Mouse (Mus musculus): Measurements from ENCODE around the gene Zfp617. TPM values are rescaled to one million over a fixed set of nuclear protein-coding genes. Genes with fewer than 3 reads are reported as not detected.
"Not testable (repeated sequence)": the region's sequence is repeated elsewhere in the genome, so short reads cannot be mapped to it uniquely, and the experiment has no call there.

Gene Zfp617
- polyA plus RNA-seq, 1 experiment = 0.69 TPM

DNA sequence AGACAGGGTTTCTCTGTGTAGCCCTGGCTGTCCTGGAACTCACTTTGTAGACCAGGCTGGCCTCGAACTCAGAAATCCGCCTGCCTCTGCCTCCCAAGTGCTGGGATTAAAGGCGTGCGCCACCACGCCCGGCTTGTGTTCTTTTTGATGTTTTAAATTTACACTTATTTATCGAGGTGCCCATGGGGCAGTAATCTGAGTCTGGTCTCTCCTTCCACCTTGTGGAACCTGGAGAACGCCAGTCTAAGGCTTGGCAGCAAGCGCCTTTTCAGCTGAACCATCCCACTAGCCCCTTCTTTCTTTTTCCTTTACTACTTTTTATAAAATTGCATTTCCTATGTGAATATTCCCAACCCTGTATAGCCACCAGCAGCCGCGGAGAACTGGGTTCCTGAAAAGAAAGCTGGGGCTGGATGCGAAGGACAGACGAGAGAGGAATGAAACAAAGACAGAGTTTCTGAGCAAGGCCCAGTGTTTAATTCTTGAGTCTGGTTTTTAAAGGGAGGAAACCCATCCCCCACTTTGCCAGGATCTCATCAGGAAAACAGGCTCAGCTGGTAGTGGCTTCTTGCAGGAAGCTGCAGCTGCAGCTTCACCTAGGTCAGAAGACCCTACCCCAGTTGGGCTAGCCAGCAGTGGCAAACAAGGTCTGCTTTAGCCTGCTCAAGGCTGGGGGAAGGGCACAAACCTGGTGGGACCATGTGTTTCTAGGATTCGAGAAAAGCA is 43.2 kb downstream of the Zfp617 start:
- Histone ChIP-seq H3K4me1 (peaks cover 32% of the 10 kb centered on the region), H3K4me3 (replicated peaks) (peak overlapping the region; percentile 99), H3K27me3 (replicated peaks) (no peaks in the 10 kb centered on the region), H3K9me3 (0 out of 2 replicates have a peak, but pooled peaks cover 5% of the 10 kb centered on the region), H3K36me3 (replicated peaks; ENCODE audit: low read length) (peaks cover 19% of the 10 kb centered on the region)
- TF ChIP-seq FLI1 (IDR thresholded peaks at IDR 0.05; ENCODE audit: low read length) (no peak), GATA1 (IDR thresholded peaks at IDR 0.05; ENCODE audit: borderline replicate concordance, low read length) (no peak)

DNA sequence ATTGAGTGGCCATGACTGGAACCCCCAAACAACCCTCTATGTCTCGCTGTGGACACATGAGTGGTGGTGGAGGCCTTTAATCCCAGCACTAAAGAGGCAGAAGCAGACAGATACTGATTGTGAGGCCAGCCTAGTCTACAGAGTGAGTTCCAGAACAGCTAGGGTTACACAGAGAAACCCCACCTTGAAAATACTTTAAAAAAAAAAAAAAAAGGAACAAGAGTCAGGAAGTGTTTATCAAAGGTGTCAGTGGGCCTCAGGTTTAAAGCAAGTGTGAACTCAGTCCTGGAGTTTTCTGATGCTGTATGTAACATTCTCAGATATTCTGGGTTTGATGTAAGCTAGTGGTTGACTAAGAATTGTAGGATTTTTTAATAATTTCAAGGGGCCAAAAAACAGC is 44.1 kb downstream of the Zfp617 start:
- Histone ChIP-seq H3K36me3 (replicated peaks; ENCODE audit: low read length) (peaks cover 19% of the 10 kb centered on the region), H3K27me3 (replicated peaks) (no peaks in the 10 kb centered on the region), H3K4me1 (peaks cover 32% of the 10 kb centered on the region), H3K4me3 (replicated peaks) (peak overlapping the region; percentile 91), H3K9me3 (0 out of 2 replicates have a peak, but pooled peaks cover 5% of the 10 kb centered on the region)
- no peak for TF ChIP-seq FLI1 (IDR thresholded peaks at IDR 0.05; ENCODE audit: low read length)
- no peak for TF ChIP-seq GATA1 (IDR thresholded peaks at IDR 0.05; ENCODE audit: borderline replicate concordance, low read length)

GRCm38 (mm10) chr8:71952961-71953700 is 44.7 kb downstream of the Zfp617 start:
- not testable (repeated sequence) for H3K4me3 ChIP-seq (replicated peaks); H3K9me3 ChIP-seq; H3K27me3 ChIP-seq (replicated peaks)
- peaks cover 19% of the 10 kb centered on the region for H3K36me3 ChIP-seq (replicated peaks; ENCODE audit: low read length)
- peaks cover 32% of the 10 kb centered on the region for H3K4me1 ChIP-seq

DNA sequence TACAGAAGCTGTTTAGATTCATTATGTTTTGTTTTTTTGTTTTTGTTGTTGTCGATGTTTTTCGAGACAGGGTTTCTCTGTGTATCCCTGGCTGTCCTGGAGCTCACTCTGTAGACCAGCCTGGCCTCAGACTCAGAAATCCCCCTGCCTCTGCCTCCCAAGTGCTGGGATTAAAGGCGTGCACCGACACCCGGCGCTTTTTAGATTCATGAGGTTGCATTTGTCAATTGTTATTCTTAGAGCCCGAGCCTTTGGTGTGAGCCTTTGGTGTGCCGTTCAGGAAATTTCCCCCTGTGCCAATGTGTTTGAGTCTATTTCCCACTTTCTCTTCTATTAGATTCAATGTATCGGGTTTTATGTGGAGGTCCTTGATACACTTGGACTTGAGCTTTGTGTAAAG is 46.2 kb downstream of the Zfp617 start:
- Histone ChIP-seq H3K27me3 (replicated peaks) (no peaks in the 10 kb centered on the region), H3K9me3 (0 out of 2 replicates have a peak, but pooled peaks cover 5% of the 10 kb centered on the region), H3K4me3 (replicated peaks) (no peak overlapping the region), H3K4me1 (peaks cover 19% of the 10 kb centered on the region), H3K36me3 (replicated peaks; ENCODE audit: low read length) (peaks cover 22% of the 10 kb centered on the region)
- TF ChIP-seq FLI1 (IDR thresholded peaks at IDR 0.05; ENCODE audit: low read length) (no peak), GATA1 (IDR thresholded peaks at IDR 0.05; ENCODE audit: borderline replicate concordance, low read length) (no peak)

DNA sequence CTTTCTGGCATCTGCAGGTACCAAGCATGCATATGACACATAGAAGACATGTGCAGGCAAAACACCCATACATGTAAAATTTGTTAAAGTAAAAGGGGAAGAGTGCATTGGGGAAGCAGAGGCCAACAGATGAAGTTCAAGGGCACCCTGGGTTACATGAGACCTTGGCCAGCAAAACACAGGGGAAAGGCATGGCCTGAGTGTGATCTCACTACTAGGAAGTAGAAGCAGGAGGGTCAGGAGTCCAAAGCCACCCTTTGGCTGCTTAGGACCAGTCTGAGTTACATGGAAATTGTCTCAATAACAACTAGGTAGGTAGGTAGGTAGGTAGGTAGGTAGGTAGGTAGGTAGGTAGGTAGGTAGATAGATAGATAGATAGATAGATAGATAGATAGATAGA is 52.0 kb downstream of the Zfp617 start:
- Histone ChIP-seq H3K36me3 (replicated peaks; ENCODE audit: low read length) (peaks cover 61% of the 10 kb centered on the region), H3K4me1 (peaks cover 14% of the 10 kb centered on the region), H3K4me3 (replicated peaks) (no peak overlapping the region), H3K9me3 (peaks cover 9% of the 10 kb centered on the region), H3K27me3 (replicated peaks) (no peaks in the 10 kb centered on the region)
- TF ChIP-seq FLI1 (IDR thresholded peaks at IDR 0.05; ENCODE audit: low read length) (no peak), GATA1 (IDR thresholded peaks at IDR 0.05; ENCODE audit: borderline replicate concordance, low read length) (no peak)

- Histone ChIP-seq H3K4me1 (peaks cover 14% of the 10 kb centered on the region), H3K4me3 (replicated peaks) (no peak overlapping the region), H3K36me3 (replicated peaks; ENCODE audit: low read length) (peaks cover 72% of the 10 kb centered on the region), H3K9me3 (peaks cover 16% of the 10 kb centered on the region), H3K27me3 (replicated peaks) (no peaks in the 10 kb centered on the region)
- TF ChIP-seq FLI1 (IDR thresholded peaks at IDR 0.05; ENCODE audit: low read length) (no peak), GATA1 (IDR thresholded peaks at IDR 0.05; ENCODE audit: borderline replicate concordance, low read length) (no peak)
These were observed 53.4 kb downstream of the Zfp617 start for GRCm38 (mm10) chr8:71961796-71962195.

DNA sequence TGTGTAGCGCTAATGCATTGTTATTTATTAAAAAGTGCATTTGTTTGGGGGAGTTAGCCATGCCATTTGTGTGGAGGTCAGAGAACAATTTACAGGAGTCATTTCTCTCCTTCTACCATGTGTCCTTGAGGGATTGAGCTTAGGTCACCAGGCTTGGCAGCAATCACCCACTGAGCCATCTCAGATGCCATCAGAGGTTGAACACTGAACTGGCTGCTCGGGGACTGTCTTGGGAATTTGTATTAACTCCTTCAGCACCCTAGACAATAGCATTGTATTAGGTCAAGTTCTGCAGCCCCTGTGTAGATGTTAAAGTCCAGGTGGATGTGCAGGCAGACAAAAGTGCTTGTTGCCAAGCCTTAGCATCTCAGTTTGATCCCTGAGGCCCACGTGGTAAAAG is 55.6 kb downstream of the Zfp617 start:
- no peak for TF ChIP-seq GATA1 (IDR thresholded peaks at IDR 0.05; ENCODE audit: borderline replicate concordance, low read length)
- TF ChIP-seq FLI1 (IDR thresholded peaks at IDR 0.05; ENCODE audit: low read length) = no peak

GRCm38 (mm10) chr8:71965166-71965565 is 56.7 kb downstream of the Zfp617 start:
- peaks cover 96% of the 10 kb centered on the region for H3K36me3 ChIP-seq (replicated peaks; ENCODE audit: low read length)
- no peak for TF ChIP-seq FLI1 (IDR thresholded peaks at IDR 0.05; ENCODE audit: low read length)
- no peak for TF ChIP-seq GATA1 (IDR thresholded peaks at IDR 0.05; ENCODE audit: borderline replicate concordance, low read length)
- H3K4me1 ChIP-seq = peaks cover 12% of the 10 kb centered on the region

More for the DNA sequence above, 55.6 kb downstream of the Zfp617 start:
- H3K36me3 ChIP-seq (replicated peaks; ENCODE audit: low read length) = peaks cover 94% of the 10 kb centered on the region
- peaks cover 16% of the 10 kb centered on the region for H3K9me3 ChIP-seq
- H3K27me3 ChIP-seq (replicated peaks) = no peaks in the 10 kb centered on the region
- no peak overlapping the region for H3K4me3 ChIP-seq (replicated peaks)
- H3K4me1 ChIP-seq = peaks cover 14% of the 10 kb centered on the region

DNA sequence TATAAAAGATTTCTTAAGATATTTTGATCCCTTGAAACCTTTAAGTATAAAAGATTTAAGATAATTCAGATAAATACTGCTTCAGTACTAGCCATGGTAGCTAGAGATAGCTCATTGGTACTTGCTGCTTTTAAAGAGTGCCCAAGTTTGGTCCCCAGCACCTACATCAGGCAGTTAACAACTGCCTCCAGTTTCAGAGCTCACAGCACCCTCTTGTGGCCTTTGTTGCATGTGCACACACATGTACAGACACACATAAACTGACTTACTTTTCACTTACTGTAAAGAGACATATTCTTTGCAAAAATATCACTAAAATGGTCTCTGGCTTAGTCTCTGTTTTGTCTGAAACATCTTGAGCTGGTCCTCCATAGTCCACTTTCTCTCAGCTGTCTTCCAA is 58.0 kb downstream of the Zfp617 start:
- TF ChIP-seq FLI1 (IDR thresholded peaks at IDR 0.05; ENCODE audit: low read length) (no peak), GATA1 (IDR thresholded peaks at IDR 0.05; ENCODE audit: borderline replicate concordance, low read length) (no peak)
- Histone ChIP-seq H3K36me3 (replicated peaks; ENCODE audit: low read length) (peaks cover 90% of the 10 kb centered on the region), H3K4me3 (replicated peaks) (no peak overlapping the region)

More at GRCm38 (mm10) chr8:71965166-71965565, 56.7 kb downstream of the Zfp617 start:
- Histone ChIP-seq H3K27me3 (replicated peaks) (no peaks in the 10 kb centered on the region), H3K4me3 (replicated peaks) (no peak overlapping the region), H3K9me3 (peaks cover 16% of the 10 kb centered on the region)

GRCm38 (mm10) chr8:71967261-71967660 is 58.8 kb downstream of the Zfp617 start:
- Histone ChIP-seq H3K4me3 (replicated peaks) (no peak overlapping the region), H3K36me3 (replicated peaks; ENCODE audit: low read length) (peaks cover 81% of the 10 kb centered on the region)
- TF ChIP-seq FLI1 (IDR thresholded peaks at IDR 0.05; ENCODE audit: low read length) (no peak), GATA1 (IDR thresholded peaks at IDR 0.05; ENCODE audit: borderline replicate concordance, low read length) (no peak)

More for the DNA sequence above, 58.0 kb downstream of the Zfp617 start:
- Histone ChIP-seq H3K4me1 (peaks cover 8% of the 10 kb centered on the region), H3K9me3 (peaks cover 16% of the 10 kb centered on the region), H3K27me3 (replicated peaks) (no peaks in the 10 kb centered on the region)

More at GRCm38 (mm10) chr8:71967261-71967660, 58.8 kb downstream of the Zfp617 start:
- Histone ChIP-seq H3K4me1 (peaks cover 4% of the 10 kb centered on the region), H3K9me3 (peaks cover 16% of the 10 kb centered on the region), H3K27me3 (replicated peaks) (no peaks in the 10 kb centered on the region)

Measured in megakaryocyte, embryonic 14.5 days (primary cell).